Mouse (Mus musculus): Measurements from ENCODE around the gene Nsa2. TPM values are rescaled to one million over a fixed set of nuclear protein-coding genes. Genes with fewer than 3 reads are reported as not detected.
A peak's percentile ranks its signal among the peaks of the same experiment; 100 is the strongest.

The Nsa2 gene
- polyA plus RNA-seq (2015; fragmentation: Nextera tagmentation; extraction: Ambion mirVana) = 35.0 and 36.0 TPM in 2 replicates

DNA sequence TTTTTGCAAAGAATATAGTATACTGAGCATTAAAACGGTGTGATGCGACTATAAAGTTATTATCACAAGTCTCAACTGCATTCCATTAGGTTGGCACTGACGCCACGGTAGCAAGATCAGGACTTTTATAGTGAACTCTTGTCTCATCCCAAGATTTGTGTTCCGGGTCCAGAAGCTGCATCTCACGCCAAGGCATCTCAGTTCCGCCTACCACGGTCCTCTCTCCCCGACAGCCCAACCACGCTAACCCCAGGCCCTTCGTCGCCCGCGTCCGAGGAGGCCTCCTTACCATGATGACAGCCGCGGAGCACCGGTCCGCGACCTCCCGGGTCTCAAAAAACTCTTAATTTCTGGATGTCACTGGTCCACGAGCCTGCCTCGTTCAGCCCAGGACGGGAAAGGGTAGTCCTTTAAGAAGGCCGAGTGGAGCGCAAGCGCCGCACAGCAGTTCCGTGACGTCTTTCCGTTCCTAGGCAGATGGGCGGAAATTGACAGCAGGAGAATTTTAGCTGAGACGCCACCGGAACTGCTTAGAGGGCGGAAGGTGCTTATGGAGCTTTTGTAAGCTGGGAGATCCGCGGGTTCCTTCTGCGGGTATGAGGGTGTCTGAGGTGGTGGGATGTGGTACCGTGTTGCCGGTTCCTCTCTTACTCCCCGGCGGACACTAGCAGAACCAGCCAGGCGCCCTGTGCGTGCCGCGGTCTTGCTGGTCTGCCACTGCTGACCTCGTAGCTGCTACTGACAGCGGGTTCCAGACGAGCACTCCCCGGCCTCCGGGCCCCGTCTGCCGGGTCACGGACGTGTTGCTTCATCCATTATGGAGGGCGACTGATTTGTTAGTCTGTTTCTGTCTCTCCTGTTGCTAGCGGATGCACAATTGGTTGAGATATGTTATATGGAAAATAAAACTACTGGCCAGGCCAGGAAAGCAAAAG, at the start of gene Nsa2, which contains the start of gene Gfm2:
TSS of gene Nsa2 (minus strand) at position 472 of the 935 bp plus-strand sequence.
TSS of gene Gfm2 (plus strand) at position 472 of the 935 bp plus-strand sequence.
- WGBS = under 1% methylated on average over 57 of the region's 57 CpGs
- peak; percentile 99 for ATAC-seq (ENCODE audit: low FRiP score, low read depth)
- H3K27ac ChIP-seq (replicated peaks) = peak within 1 kb of the TSS; percentile 95
- H3K4me3 ChIP-seq = peak within 1 kb of the TSS; percentile 99
- peaks cover 17% of the 10 kb centered on the region for H3K36me3 ChIP-seq
- peak within 1 kb of the TSS; percentile 81 for H3K4me2 ChIP-seq
- peak within 1 kb of the TSS; percentile 98 for H3K9ac ChIP-seq
- peaks cover 18% of the 10 kb centered on the region for H3K4me1 ChIP-seq (replicated peaks)
- no peaks in the 10 kb centered on the region for H3K27me3 ChIP-seq
- no peaks in the 10 kb centered on the region for H3K9me3 ChIP-seq

DNA sequence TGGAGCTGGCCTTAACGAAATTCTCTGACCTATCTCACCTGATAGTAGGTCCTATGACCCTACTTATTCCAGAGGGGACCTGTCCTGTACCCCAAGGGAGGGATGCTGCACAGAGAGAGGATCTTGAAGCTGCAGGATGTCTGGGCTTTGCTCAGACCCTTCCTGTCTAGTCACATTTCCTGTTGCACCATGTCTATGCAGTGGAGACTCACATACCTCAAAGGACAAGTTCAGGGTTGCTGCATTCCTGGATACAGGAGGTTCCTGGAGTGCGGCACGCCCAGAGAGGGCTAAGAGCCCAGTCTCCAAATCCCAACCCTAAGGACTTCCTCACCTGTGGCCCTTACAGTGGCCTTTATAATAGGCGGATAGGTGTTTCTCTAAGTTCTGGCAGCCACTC, 48.6 kb upstream of the Nsa2 start:
- H3K4me3 ChIP-seq = no peak overlapping the region
- no peak overlapping the region for H3K9ac ChIP-seq
- no peak overlapping the region for H3K27ac ChIP-seq (replicated peaks)
- no peaks in the 10 kb centered on the region for H3K4me1 ChIP-seq (replicated peaks)
- 84% methylated on average over 4 of the region's 4 CpGs for WGBS
- no peaks in the 10 kb centered on the region for H3K9me3 ChIP-seq
- H3K27me3 ChIP-seq = no peaks in the 10 kb centered on the region
- no peak overlapping the region for H3K4me2 ChIP-seq
- no peak for ATAC-seq (ENCODE audit: low FRiP score, low read depth)
- no peaks in the 10 kb centered on the region for H3K36me3 ChIP-seq

DNA sequence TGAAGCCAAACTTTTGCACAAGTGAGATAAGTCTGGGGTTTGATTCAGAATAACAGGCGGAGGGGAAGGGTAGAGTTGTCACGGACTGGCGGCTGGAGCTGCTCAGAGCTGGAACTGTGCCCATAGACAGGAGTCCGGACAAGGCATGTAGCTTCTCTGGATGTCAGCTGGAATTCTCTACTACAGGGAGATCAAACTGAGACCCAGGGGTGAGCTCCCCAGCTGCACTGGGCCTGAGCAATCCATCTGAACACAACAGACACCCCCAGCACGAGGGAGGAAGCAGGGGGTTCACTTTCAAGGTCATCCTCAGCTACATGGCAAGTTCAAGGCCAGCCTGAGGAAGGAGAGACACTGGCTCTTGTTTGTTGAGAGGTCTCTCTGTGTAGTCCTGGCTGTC, 46.9 kb upstream of the Nsa2 start:
- Histone ChIP-seq H3K4me2 (no peak overlapping the region), H3K27me3 (no peaks in the 10 kb centered on the region), H3K36me3 (no peaks in the 10 kb centered on the region), H3K9me3 (no peaks in the 10 kb centered on the region), H3K4me1 (replicated peaks) (no peaks in the 10 kb centered on the region), H3K4me3 (no peak overlapping the region), H3K9ac (no peak overlapping the region), H3K27ac (replicated peaks) (no peak overlapping the region)
- WGBS = 57% methylated on average over 5 of the region's 5 CpGs
- ATAC-seq (ENCODE audit: low FRiP score, low read depth) = no peak

DNA sequence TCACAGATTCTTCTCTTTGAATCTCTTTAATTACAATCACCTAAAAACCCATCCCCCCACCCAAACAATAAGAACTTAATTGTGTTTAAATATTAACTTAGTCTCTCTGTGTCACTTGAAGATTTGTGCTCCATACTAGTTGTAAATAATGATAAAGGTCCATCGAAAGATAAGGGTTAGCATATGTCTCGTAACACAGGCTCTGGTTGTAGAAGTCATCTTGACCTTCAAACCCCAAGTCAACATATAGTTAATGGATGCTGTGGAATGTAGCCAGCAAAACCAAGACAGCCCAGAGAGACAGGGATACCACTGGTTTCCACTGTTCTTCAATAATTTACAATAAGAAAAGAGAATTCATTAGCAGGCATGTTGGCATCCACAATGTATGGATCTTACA, 46.4 kb upstream of the Nsa2 start:
- H3K4me2 ChIP-seq = no peak overlapping the region
- H3K9me3 ChIP-seq = no peaks in the 10 kb centered on the region
- H3K36me3 ChIP-seq = no peaks in the 10 kb centered on the region
- H3K27me3 ChIP-seq = no peaks in the 10 kb centered on the region
- 94% methylated on average over 2 of the region's 2 CpGs for WGBS
- H3K4me1 ChIP-seq (replicated peaks) = no peaks in the 10 kb centered on the region
- no peak for ATAC-seq (ENCODE audit: low FRiP score, low read depth)
- H3K27ac ChIP-seq (replicated peaks) = no peak overlapping the region
- H3K4me3 ChIP-seq = no peak overlapping the region
- no peak overlapping the region for H3K9ac ChIP-seq

DNA sequence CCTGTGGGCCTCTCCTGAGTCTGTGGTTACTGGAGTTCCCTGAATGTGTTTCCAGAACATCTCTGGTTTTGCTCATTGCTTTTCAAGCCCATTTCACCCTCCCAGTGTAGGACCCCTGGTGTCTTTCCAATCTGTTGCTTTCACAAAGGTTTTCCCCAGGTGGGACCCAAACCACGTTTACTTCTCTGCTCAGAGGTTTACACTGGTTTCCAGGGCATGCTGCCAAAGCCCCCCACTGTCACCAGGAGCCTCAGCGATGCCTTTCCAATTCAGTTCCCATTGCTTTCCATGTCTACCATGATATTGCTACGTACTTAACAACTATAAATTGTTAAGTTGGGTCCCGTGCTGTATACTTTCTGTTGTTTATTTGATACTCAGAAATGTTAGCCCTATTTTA, 45.1 kb upstream of the Nsa2 start:
- no peak overlapping the region for H3K27ac ChIP-seq (replicated peaks)
- no peak overlapping the region for H3K9ac ChIP-seq
- H3K4me3 ChIP-seq = no peak overlapping the region
- no peaks in the 10 kb centered on the region for H3K27me3 ChIP-seq
- H3K36me3 ChIP-seq = peaks cover 7% of the 10 kb centered on the region; the same call in 1 of the 2 replicates
- no peak overlapping the region for H3K4me2 ChIP-seq
- WGBS = 68% methylated on average over 4 of the region's 4 CpGs
- H3K9me3 ChIP-seq = no peaks in the 10 kb centered on the region
- H3K4me1 ChIP-seq (replicated peaks) = no peaks in the 10 kb centered on the region
- no peak for ATAC-seq (ENCODE audit: low FRiP score, low read depth)

DNA sequence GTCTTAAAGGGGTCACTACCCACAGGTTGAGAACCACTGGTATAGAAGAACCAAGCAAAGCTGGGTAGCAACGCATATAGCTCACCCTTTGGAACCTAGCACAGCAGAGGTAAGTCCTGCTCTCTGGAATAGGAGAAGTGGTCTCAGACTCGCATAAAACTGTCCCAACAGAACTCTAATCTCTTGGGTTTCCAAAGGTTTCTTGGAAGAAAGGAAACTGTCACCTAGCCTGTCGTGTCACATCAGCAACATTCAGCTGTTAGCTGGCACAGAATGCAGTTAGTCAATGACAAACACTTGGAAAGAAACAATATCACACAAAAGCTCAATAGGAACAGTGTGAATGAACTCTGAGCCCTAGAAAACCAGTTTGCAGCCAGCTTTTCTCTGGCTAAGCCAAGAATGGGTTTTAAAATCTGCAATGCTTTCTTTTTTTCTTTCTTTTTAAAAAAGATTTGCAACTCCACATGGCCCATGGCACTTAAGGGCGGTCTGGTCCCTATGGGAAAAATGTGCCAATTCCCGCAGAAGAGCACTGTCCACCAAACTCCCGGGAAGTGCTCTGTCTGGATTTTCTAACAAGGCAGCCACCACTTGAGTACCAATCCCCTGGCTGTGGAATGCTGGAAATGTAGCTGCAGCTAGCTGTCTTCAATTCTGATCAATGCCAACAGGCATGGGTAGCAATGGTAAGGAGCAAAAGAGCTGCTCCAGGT, 42.5 kb upstream of the Nsa2 start:
- Histone ChIP-seq H3K36me3 (peaks cover 20% of the 10 kb centered on the region), H3K9ac (no peak overlapping the region), H3K27me3 (no peaks in the 10 kb centered on the region), H3K4me3 (no peak overlapping the region), H3K4me2 (no peak overlapping the region), H3K9me3 (no peaks in the 10 kb centered on the region), H3K4me1 (replicated peaks) (no peaks in the 10 kb centered on the region), H3K27ac (replicated peaks) (no peak overlapping the region; the same call in 1 of the 2 replicates)
- WGBS = 64% methylated on average over 6 of the region's 6 CpGs
- no peak for ATAC-seq (ENCODE audit: low FRiP score, low read depth)

DNA sequence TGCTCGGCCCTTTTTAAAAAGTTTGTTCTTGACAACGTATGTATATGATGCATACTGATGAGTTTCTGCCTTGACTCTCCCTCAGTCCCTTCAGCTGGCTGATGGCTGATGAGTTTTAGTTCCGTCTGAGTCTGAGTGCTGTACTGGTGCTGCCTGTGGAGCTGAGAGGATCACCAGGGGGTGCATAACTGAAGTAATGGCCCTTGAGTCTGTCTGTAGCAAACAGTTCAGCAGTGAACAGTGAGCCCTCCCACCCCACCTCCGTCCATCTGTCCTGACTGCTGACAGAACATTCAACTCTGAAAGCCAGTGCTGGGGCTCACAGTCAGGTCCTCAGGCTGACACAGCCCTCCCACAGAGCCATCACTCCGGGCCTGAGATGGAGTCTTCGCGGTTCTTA, 41.2 kb upstream of the Nsa2 start:
- WGBS = 66% methylated on average over 7 of the region's 7 CpGs
- no peak overlapping the region for H3K4me2 ChIP-seq
- no peak overlapping the region for H3K9ac ChIP-seq
- H3K4me1 ChIP-seq (replicated peaks) = no peaks in the 10 kb centered on the region
- no peaks in the 10 kb centered on the region for H3K27me3 ChIP-seq
- ATAC-seq (ENCODE audit: low FRiP score, low read depth) = no peak
- no peaks in the 10 kb centered on the region for H3K9me3 ChIP-seq
- H3K4me3 ChIP-seq = no peak overlapping the region
- peaks cover 33% of the 10 kb centered on the region for H3K36me3 ChIP-seq
- no peak overlapping the region for H3K27ac ChIP-seq (replicated peaks)

DNA sequence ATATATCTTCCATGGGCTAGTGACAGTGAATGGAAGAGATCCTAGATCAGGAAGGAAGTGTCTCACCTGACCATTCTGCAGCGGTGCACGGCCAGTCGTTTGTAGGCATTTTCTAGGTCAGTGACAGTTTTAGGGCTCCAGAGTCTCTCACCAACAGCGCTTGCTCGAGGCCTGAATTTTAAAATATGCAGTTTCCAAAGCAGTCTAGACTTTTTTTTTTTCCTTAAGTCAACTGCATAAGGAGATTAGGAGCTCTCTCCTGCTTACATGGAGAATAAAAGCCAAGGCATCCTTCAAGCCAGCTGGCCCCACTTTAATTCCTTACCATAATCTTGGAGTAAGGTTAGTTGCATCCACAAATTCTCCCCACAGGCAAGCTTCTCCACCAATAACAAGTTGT, 39.0 kb upstream of the Nsa2 start:
- no peak overlapping the region for H3K27ac ChIP-seq (replicated peaks)
- no peaks in the 10 kb centered on the region for H3K27me3 ChIP-seq
- H3K4me2 ChIP-seq = no peak overlapping the region
- no peak for ATAC-seq (ENCODE audit: low FRiP score, low read depth)
- H3K9ac ChIP-seq = no peak overlapping the region
- H3K4me1 ChIP-seq (replicated peaks) = no peaks in the 10 kb centered on the region
- WGBS = 89% methylated on average over 5 of the region's 5 CpGs
- peaks cover 53% of the 10 kb centered on the region for H3K36me3 ChIP-seq
- no peak overlapping the region for H3K4me3 ChIP-seq
- H3K9me3 ChIP-seq = no peaks in the 10 kb centered on the region

DNA sequence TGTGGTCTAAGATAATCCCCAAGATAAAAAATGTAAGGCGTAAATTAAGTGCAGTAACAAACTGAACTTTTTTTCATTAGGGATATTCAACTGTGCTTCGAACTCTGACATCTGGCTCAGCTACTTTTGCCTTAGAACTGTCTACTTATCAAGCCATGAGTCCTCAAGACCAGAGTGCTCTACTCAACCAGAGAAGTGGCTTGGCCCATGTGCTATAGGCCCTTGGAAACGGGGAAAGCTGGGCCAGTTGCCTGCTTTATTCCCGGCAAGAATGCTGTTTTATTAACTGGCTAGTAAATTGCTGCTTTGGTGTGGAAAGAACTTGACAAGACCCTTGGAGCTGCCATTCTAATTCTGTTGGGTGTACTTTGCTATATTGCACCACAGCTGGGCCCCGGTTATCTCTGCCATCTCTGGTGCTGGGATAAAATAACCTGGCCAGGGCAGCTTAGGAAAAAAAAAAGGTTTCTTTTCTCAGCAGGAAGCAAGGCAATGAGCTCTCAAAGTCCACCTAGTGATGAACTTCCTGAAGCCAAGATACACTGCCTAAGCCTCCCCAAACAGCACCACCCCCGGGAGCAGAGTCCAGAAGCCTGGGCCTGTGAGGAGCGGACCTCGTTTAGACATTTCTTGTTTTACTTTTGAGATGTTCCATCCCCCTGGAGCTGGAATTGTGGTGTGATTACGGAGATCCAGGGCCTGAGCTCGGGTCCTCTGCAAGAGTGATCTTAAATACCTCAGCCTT, 38.0 kb upstream of the Nsa2 start:
- ATAC-seq (ENCODE audit: low FRiP score, low read depth) = no peak
- Histone ChIP-seq H3K4me1 (replicated peaks) (no peaks in the 10 kb centered on the region), H3K27me3 (no peaks in the 10 kb centered on the region), H3K4me3 (no peak overlapping the region), H3K4me2 (no peak overlapping the region), H3K9me3 (no peaks in the 10 kb centered on the region), H3K36me3 (peaks cover 58% of the 10 kb centered on the region), H3K27ac (replicated peaks) (no peak overlapping the region), H3K9ac (no peak overlapping the region)
- 91% methylated on average over 10 of the region's 10 CpGs for WGBS

DNA sequence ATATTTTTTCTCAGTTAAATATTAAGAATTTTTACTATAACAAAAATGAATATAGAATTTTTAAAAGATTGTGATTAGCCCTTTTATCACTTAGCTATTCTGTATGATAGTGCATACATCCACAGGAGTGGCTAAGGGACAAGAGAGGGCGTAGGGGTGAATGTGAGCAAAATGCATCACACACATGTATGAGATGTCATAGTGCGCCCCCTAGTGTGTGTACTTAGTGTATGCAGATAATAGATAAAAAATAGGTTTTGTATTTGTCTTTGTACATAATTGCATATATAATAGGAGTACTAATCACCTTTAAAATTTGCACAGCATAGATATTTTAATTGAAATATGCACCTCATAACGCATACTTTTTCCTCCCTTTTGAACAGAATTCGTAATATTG, 8.1 kb upstream of the Nsa2 start:
- peaks cover 50% of the 10 kb centered on the region for H3K36me3 ChIP-seq
- 59% methylated on average over 4 of the region's 4 CpGs for WGBS

DNA sequence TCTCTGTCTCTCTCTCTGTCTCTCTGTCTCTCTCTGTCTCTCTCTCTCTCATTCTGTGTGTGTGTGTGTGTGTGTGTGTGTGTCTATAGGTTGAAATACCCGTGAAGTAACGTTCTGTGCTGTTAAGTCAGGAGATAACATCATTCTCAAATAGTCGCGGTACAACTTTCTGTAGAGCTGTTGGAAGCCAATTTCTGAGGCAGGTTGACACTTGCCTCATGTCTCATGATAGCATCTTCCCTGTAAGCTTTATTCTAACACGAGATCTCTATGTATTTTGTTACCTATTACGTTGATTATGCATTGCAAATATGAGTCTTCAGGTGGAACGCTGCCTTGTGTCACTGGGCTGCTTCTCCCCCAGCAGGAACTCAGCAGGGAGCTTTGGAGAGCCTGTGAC, 4.6 kb upstream of the Nsa2 start:
- Histone ChIP-seq H3K9me3 (no peaks in the 10 kb centered on the region), H3K4me2 (no peak overlapping the region), H3K9ac (no peak overlapping the region), H3K36me3 (peaks cover 27% of the 10 kb centered on the region), H3K27me3 (no peaks in the 10 kb centered on the region), H3K4me3 (no peak overlapping the region), H3K27ac (replicated peaks) (no peak overlapping the region), H3K4me1 (replicated peaks) (peaks cover 10% of the 10 kb centered on the region)
- WGBS = 86% methylated on average over 7 of the region's 7 CpGs
- no peak for ATAC-seq (ENCODE audit: low FRiP score, low read depth)

More for the DNA sequence above, 8.1 kb upstream of the Nsa2 start:
- no peak for ATAC-seq (ENCODE audit: low FRiP score, low read depth)
- H3K9ac ChIP-seq = no peak overlapping the region
- H3K4me1 ChIP-seq (replicated peaks) = no peaks in the 10 kb centered on the region
- H3K4me2 ChIP-seq = no peak overlapping the region
- no peak overlapping the region for H3K27ac ChIP-seq (replicated peaks)
- no peak overlapping the region for H3K4me3 ChIP-seq
- H3K27me3 ChIP-seq = no peaks in the 10 kb centered on the region
- no peaks in the 10 kb centered on the region for H3K9me3 ChIP-seq

Measured in hindbrain, embryonic 15.5 days (tissue).